Mouse (Mus musculus): ENCODE data around the gene Trit1. TPM values are rescaled to one million over a fixed set of nuclear protein-coding genes. Genes with fewer than 3 reads are reported as not detected.

Trit1 gene
- polyA plus RNA-seq, 1 experiment from 2014 or later, result 16.4 TPM

DNA sequence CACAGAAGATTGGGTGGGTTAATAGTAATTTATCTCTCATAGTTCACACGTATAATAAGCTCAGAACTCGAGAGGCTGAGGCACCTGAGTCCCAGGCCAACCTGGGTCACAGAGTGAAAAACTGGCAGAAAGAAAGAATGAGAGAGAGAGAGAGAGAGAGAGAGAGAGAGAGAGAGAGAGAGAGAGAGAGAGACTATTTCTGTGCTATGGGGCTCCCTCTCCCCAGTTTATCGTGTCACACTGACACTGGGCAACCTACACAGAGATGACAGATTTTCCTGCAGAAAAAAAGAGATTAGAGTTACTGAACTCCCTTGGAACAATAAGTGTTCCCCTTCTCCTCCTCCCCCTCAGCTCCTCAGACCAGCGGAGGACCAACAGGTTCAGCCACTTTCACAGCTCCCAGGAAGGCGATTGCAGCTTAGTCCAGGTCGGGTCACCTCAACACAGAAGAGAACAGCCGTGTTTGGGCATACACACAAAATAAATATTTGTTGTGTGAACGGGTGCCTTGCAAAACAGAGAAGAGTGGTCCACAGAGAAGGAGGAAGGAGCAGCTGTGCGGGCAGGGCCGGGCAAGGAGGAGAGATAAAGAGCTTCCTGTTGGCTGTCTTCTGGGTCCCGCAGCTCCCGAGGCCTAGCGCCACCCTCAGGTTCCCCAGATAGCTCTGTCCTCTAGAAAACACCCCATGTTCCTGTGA lies 55.0 kb downstream of the Trit1 start:
- no peaks in the 10 kb centered on the region for H3K4me1 ChIP-seq (ENCODE audit: insufficient read depth)
- H3K27me3 ChIP-seq (ENCODE audit: insufficient read depth, low read length), result no peaks in the 10 kb centered on the region
- TF ChIP-seq CTCF (IDR thresholded peaks at IDR 0.05; ENCODE audit: low read depth), result peak; percentile 46; the same call in 1 of the 2 replicates
- no peaks in the 10 kb centered on the region for H3K36me3 ChIP-seq (ENCODE audit: insufficient read depth)
- DNase-seq (peak; percentile 60), ATAC-seq (ENCODE audit: insufficient read depth) (peak; percentile 84)
- WGBS, result 6% methylated on average over 13 of the region's 13 CpGs
- peak overlapping the region; percentile 46 for H3K4me2 ChIP-seq
- no peak overlapping the region for H3K27ac ChIP-seq (ENCODE audit: low read depth)
- H3K9ac ChIP-seq, result no peak overlapping the region
- H3K4me3 ChIP-seq (ENCODE audit: low read depth, low read length), result 0 out of 2 replicates have a peak overlapping the region, but pooled peaks have one; percentile 6
- no peaks in the 10 kb centered on the region for H3K9me3 ChIP-seq (ENCODE audit: low read depth, low read length)

DNA sequence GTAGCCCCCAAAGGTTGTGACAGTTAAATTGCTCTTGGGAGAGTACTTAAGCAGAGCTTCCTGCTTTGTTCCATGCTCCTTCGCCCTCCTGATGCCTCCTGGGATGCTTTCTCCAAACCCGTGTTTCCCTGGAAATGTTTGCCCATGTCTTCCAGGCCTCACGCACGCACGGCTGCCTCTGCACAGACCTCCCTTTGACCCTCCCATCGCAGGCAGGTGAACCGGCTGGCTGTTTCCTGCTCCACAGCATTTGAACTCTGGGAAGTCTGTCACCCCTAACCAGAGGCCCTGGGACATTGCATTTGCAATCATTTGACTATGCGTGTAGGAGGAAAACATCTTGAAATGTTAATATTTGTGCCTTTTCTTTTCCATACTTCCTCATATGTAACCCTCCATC lies 60.5 kb downstream of the Trit1 start:
- Histone ChIP-seq H3K27ac (ENCODE audit: low read depth) (no peak overlapping the region), H3K4me3 (ENCODE audit: low read depth, low read length) (no peak overlapping the region), H3K36me3 (ENCODE audit: insufficient read depth) (no peaks in the 10 kb centered on the region), H3K27me3 (ENCODE audit: insufficient read depth, low read length) (no peaks in the 10 kb centered on the region), H3K4me2 (no peak overlapping the region), H3K4me1 (ENCODE audit: insufficient read depth) (no peaks in the 10 kb centered on the region), H3K9me3 (ENCODE audit: low read depth, low read length) (no peaks in the 10 kb centered on the region), H3K9ac (no peak overlapping the region)
- no peak for TF ChIP-seq CTCF (IDR thresholded peaks at IDR 0.05; ENCODE audit: low read depth)
- ATAC-seq (ENCODE audit: insufficient read depth) (no peak), DNase-seq (no peak)
- WGBS, result 61% methylated on average over 8 of the region's 8 CpGs

DNA sequence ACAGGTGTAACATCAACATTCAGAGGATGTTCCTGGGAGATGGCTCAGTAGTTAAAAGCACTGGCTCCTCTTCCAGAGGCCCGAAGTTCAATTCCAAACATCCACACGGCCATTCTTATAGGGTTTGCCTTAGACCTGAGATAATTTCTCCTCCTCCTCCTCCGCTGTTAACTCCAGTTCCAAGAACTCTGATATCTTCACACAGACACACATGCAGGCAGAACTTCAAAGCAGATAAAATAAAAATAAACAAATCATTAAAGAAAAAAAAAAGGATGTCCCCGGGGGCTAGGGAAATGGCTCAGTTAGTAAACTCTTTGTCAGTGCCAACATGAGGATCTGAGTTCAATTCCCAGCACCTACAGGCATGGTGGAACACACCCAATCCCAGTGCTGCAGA lies 61.8 kb downstream of the Trit1 start:
- H3K4me3 ChIP-seq (ENCODE audit: low read depth, low read length), result no peak overlapping the region
- WGBS, result 38% methylated on average over 4 of the region's 4 CpGs
- no peaks in the 10 kb centered on the region for H3K4me1 ChIP-seq (ENCODE audit: insufficient read depth)
- H3K4me2 ChIP-seq, result no peak overlapping the region
- DNase-seq (no peak), ATAC-seq (ENCODE audit: insufficient read depth) (no peak)
- H3K9me3 ChIP-seq (ENCODE audit: low read depth, low read length), result no peaks in the 10 kb centered on the region
- TF ChIP-seq CTCF (IDR thresholded peaks at IDR 0.05; ENCODE audit: low read depth), result no peak
- H3K9ac ChIP-seq, result no peak overlapping the region
- H3K36me3 ChIP-seq (ENCODE audit: insufficient read depth), result no peaks in the 10 kb centered on the region
- no peak overlapping the region for H3K27ac ChIP-seq (ENCODE audit: low read depth)
- H3K27me3 ChIP-seq (ENCODE audit: insufficient read depth, low read length), result no peaks in the 10 kb centered on the region

DNA sequence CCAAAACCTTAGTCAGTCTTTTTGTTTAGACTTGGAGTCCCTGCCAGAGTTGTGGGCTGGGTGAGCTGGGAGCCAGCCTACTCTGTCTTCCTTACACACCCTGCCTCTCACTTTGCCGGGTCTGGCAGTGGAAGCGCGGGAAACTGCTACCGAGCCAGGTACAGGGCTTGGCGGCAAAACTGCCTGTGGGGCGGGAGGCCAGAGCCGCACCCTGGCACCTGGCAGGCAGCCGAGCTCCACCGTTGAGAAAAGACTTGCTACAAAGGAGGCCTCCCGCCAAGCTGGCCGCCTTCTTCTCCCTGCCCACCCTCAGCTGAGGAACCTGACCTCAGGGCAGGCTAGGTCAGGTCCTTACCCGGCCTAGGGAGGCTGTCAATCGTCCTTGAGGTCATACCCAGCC lies 64.4 kb downstream of the Trit1 start:
- Histone ChIP-seq H3K9me3 (ENCODE audit: low read depth, low read length) (no peaks in the 10 kb centered on the region), H3K36me3 (ENCODE audit: insufficient read depth) (no peaks in the 10 kb centered on the region), H3K4me2 (no peak overlapping the region), H3K27me3 (ENCODE audit: insufficient read depth, low read length) (no peaks in the 10 kb centered on the region), H3K27ac (ENCODE audit: low read depth) (no peak overlapping the region), H3K4me1 (ENCODE audit: insufficient read depth) (no peaks in the 10 kb centered on the region), H3K9ac (no peak overlapping the region), H3K4me3 (ENCODE audit: low read depth, low read length) (no peak overlapping the region)
- no peak for ATAC-seq (ENCODE audit: insufficient read depth)
- TF ChIP-seq CTCF (IDR thresholded peaks at IDR 0.05; ENCODE audit: low read depth), result no peak
- WGBS, result 38% methylated on average over 13 of the region's 13 CpGs
- peak; percentile 33 for DNase-seq

DNA sequence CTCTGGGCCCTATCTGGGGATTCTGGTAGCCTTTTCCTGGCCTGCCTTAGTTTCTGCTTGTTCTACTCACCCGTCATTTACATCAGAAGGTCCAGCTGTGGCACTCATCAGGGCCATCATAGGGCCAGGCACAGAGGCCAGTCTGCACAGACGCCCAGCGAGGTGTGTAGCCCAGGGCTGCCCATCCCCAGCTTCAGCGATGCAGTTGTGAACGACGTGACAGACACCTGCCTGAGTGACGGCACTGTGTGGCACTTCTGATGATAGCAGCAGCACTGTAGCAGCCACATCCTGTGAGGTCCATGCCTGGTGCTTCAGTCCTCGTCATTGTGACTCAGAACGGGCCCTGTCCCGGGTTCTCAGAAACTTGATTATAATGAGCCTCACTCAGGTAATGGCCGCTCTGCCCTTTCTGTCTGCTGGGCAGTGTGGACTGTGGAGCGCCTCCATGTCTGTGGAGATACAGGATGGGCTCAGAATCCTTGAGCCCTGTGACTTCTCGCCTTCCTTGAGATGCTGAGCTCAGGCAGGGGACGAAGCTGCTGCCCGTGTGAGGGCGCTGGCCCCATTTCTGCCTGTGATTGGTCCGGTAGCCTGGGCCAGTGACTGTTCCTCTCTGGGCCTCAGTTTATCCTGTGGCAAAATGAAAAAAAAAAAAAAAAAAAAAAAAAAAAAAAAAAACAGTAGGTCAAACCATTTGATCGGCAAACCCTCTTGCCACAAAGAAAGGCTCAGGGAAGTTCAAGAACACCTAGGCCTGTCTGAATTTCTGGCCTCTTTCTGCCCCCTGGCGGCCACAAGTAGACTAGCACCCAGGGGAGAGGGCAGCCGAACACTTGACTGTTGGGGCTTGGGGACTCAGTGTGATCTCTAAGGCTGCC lies 66.1 kb downstream of the Trit1 start:
- Histone ChIP-seq H3K36me3 (ENCODE audit: insufficient read depth) (no peaks in the 10 kb centered on the region), H3K4me3 (ENCODE audit: low read depth, low read length) (no peak overlapping the region), H3K4me1 (ENCODE audit: insufficient read depth) (no peaks in the 10 kb centered on the region), H3K27ac (ENCODE audit: low read depth) (no peak overlapping the region), H3K4me2 (no peak overlapping the region), H3K27me3 (ENCODE audit: insufficient read depth, low read length) (no peaks in the 10 kb centered on the region), H3K9me3 (ENCODE audit: low read depth, low read length) (no peaks in the 10 kb centered on the region), H3K9ac (no peak overlapping the region)
- 68% methylated on average over 20 of the region's 20 CpGs for WGBS
- peak; percentile 81 for DNase-seq
- ATAC-seq (ENCODE audit: insufficient read depth), result peak; percentile 61; the same call in 1 of the 2 replicates
- peak; percentile 91 for TF ChIP-seq CTCF (IDR thresholded peaks at IDR 0.05; ENCODE audit: low read depth)

DNA sequence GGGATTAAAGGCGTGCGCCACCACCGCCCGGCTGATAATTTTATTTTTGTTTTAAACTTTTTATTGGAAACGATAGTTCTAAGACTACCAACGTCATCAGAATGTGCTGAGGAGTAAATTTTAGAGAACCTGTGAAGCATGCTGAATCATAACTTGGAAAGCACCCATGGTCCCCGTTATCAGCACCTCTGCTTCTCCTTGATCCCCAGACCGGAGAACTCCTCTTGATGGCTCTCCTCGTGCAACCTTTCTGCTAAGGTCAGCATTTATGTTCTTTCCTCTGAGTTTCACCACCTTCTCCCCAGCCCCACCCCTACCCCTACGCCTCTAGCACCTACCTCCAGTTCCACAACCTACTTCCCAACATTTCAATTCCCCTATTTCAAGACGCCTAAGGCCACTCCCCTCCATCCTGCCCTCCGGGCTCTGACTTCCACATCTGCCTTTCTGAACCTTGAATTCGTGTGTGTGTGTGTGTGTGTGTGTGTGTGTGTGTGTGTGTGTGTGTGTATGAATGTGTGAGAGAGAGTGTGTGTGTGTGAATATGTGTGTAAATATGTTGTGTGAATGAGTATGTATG lies 67.0 kb downstream of the Trit1 start:
- Histone ChIP-seq H3K27ac (ENCODE audit: low read depth) (no peak overlapping the region), H3K36me3 (ENCODE audit: insufficient read depth) (no peaks in the 10 kb centered on the region), H3K4me2 (no peak overlapping the region), H3K9me3 (ENCODE audit: low read depth, low read length) (no peaks in the 10 kb centered on the region), H3K4me1 (ENCODE audit: insufficient read depth) (no peaks in the 10 kb centered on the region), H3K27me3 (ENCODE audit: insufficient read depth, low read length) (no peaks in the 10 kb centered on the region), H3K4me3 (ENCODE audit: low read depth, low read length) (no peak overlapping the region), H3K9ac (no peak overlapping the region)
- WGBS, result 58% methylated on average over 13 of the region's 13 CpGs
- no peak for DNase-seq
- TF ChIP-seq CTCF (IDR thresholded peaks at IDR 0.05; ENCODE audit: low read depth), result no peak
- no peak for ATAC-seq (ENCODE audit: insufficient read depth)

DNA sequence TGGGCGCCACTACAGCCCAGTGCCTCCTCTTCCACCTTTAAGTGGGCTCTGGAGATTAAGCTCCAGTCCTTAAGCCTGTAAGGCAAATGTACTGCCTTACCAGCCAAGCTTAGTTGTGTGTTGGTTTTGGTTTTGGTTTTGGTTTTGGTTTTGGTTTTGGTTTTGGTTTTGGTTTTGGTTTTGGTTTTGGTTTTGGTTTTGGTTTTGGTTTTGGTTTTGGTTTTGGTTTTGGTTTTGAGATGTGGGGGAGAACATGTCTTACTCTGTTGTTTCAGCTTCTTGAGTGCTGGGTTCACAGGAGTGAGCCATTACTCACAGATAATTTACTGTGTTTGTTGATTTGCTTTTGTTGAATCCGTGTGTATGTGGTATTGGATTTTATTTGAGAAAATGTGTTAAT lies 68.9 kb downstream of the Trit1 start:
- H3K9me3 ChIP-seq (ENCODE audit: low read depth, low read length), result no peaks in the 10 kb centered on the region
- no peak overlapping the region for H3K4me2 ChIP-seq
- H3K9ac ChIP-seq, result no peak overlapping the region
- no peaks in the 10 kb centered on the region for H3K4me1 ChIP-seq (ENCODE audit: insufficient read depth)
- no peak for ATAC-seq (ENCODE audit: insufficient read depth)
- no peaks in the 10 kb centered on the region for H3K36me3 ChIP-seq (ENCODE audit: insufficient read depth)
- DNase-seq, result no peak
- WGBS, result 65% methylated on average over 2 of the region's 2 CpGs
- no peaks in the 10 kb centered on the region for H3K27me3 ChIP-seq (ENCODE audit: insufficient read depth, low read length)
- H3K27ac ChIP-seq (ENCODE audit: low read depth), result no peak overlapping the region
- no peak overlapping the region for H3K4me3 ChIP-seq (ENCODE audit: low read depth, low read length)
- no peak for TF ChIP-seq CTCF (IDR thresholded peaks at IDR 0.05; ENCODE audit: low read depth)

Measured in lung, embryonic 14.5 days (tissue).